Mouse (Mus musculus) heart, postnatal 10 days (tissue): ENCODE measurements around the gene Oaz3. TPM values are rescaled to one million over a fixed set of nuclear protein-coding genes. Genes with fewer than 3 reads are reported as not detected.

Source experiments
- DNase-seq, 2 experiments: peaks; one replicate each; pipeline ENCODE4 v3.0.0; 2021
- intact Hi-C: fragments of 180-260 bp; cut with DNase I; formaldehyde crosslinking; loops from one replicate; pipeline ENCODE4 v1.15.1; 2025
- total RNA-seq, 2 experiments: library from RNA; stranded (reverse); gene quantifications; 2 replicates each; pipeline ENCODE4 v1.2.3; 2021

Oaz3 gene
- total RNA-seq: not detected

DNA sequence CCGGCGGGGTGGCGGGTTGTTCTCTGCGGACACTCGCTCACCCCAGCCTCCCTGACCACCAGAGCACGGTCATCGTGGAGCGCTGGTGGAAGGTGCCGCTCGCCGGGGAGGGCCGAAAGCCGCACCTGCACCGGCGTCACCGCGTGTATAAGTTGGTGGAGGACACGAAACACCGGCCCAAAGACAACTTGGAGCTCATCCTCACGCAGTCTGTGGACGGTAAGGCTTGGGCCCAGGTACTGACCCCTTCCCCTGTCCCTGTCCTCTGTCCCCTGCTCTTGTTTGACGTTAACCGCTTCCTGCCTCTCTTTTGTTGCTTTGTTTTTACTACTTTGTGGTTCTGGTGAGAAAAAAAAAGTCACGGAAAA, at the start of gene Oaz3:
TSS of gene Oaz3 (minus strand) at position 319 of the 368 bp plus-strand sequence.
- intact Hi-C loops: loop anchor here (10.0 kb wide), 1 partner anchor 401 kb away; no protein-coding TSS in a partner anchor
- DNase-seq: no peak

DNA sequence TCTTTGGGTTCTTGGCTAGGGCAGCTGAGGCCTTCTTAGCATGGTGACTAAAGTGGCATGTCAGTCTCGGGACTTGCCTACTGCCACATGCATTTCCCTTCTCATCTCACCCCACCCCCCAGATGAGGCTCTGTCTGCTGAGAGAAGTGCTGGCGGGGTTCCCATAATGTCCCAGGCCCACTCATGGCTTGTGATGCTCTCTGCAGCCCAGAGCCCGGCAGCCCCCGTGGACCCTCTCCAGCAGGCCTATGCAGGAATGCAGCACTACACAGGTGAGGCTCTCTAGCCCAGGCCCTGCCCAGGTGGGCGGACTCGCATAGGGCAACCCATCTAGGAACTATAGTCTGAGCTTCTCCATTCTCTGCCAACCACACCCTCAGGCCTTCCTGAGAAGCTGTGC, 43.9 kb upstream of the Oaz3 start:
- intact Hi-C loops: no loop called here
- no peak for DNase-seq

DNA sequence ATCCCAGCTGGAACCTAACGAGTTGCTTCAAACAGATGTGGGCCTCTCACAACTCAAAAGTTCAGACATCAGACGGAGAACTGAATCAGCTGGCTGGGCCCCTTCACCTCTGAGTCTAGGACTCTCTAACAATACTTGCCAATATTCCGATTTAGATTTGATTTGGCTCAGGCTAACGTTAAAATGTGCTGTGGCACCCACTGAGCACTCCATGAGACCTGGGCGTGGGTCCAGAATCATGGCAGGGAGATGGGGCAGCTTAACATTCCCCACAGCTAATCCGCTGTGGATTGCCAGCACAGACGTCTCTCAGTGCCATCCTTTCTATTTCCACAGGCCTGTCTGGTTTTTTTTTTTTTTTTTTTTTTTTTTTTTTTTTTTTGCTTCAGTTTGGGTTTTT, 42.2 kb upstream of the Oaz3 start:
- DNase-seq: no peak
- intact Hi-C loops: no loop called here

DNA sequence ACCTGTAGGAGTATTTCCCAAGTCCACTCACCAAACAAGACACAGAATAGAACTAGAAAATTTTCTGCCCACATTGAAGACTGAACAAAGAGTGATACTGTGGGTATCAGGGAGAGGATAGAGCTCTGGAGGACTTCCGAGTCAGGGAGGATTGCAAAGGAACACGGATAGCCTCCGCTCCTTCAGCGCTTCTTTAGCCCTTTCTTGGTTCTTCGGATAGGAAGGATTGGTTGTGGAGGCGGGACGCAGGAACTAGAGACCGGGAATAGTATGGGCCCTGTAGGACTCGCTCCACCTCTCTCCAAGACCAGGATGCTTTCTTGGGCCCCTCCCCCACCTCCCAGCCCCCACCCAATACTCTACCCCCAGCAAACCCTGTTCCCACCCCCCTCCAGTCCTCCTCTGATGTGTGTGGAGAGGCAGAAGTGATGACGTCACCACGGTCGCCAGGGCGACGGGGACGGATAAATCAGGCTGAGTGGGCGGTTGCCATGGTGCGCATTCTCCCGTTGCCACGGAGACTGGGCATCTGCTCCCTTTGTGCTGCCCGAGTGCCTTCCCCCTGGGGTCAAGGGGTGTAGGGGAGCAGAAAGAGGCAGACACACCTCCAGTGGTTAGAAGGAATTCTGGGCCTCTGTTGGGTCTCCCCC, 40.2 kb upstream of the Oaz3 start:
- DNase-seq: peak; percentile 12 to 18
- intact Hi-C loops: no loop called here

DNA sequence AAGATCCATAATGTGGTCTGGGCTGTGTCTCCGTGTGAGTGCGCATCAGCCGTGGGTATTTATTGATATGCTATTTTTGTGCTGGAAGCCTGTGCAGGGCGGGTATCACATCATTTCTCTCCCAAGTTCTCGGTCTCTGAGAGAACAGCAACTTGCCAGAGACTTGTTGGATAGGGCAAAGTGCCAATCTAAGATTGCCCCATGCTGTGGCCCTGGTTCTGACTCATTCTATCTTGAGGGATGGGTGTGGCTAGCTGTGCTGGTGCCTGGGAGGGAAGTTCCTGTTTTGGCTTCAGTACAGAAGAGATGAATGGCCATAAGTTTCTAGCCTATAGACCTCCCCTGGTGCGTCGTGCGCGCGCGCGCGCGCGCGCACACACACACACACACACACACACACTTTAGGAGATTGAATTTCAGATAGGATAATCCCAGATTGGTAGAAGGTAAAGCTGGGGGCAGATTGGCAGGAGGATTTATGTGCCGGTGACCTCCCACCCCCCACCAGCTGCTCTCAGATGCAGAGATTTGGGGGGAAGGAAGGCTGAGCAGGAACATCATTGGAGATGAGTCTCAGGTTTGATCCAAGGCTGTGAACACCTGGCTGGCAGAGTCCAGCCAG, 39.2 kb upstream of the Oaz3 start:
- DNase-seq: peak; percentile 10 to 21
- intact Hi-C loops: no loop called here

DNA sequence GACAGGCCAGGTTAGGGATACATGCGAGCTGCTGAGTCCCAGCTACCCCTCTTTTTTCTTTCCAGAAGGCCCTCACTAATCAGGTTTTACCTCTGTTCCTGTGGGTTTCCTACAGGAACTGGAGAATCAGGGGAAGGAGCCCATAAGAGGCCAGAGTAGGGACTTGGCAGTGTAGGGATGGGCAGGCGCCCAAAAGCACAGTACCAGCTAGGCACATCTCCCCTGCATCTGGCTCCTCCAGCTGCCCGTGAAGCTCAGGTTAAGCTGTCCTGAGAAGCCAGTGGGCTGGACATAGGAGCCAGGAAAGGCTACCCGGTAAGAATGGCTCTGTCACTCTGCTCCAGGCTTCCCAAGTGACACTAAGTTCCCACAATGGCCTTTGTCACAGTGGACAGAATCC, 37.7 kb upstream of the Oaz3 start:
- DNase-seq: no peak
- intact Hi-C loops: no loop called here

DNA sequence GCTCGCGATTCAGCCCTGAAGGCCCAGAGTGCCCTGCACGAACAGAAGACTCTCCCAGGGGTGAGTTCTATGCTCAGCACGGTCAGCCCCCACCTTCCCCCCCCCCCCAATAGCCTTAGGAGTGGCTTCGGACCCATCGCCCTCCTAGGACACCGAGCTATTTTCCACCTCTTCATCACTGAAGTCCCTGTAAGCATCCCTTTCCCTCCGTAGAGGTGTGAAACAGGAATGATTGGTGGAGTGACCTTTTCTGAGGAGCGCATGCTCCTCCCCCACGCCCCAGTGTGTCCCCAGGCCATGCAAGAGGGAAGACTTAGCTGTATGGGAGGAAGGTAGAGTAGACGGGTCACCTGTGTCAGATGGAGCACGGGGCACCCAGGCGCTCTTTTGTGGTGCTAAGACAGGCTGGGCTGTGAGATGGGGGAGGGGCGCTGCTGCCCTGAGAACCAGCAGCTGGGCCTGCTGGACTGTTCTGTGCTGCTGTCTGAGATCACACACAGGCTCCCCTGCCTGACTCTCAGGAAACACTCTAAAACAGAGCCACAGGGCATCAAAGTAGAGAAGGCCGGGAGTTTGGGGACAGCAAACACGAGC, 36.7 kb upstream of the Oaz3 start, which contains the start of gene Riiad1:
TSS of gene Riiad1 (minus strand) at position 51 of the 594 bp plus-strand sequence.
- intact Hi-C loops: no loop called here

DNA sequence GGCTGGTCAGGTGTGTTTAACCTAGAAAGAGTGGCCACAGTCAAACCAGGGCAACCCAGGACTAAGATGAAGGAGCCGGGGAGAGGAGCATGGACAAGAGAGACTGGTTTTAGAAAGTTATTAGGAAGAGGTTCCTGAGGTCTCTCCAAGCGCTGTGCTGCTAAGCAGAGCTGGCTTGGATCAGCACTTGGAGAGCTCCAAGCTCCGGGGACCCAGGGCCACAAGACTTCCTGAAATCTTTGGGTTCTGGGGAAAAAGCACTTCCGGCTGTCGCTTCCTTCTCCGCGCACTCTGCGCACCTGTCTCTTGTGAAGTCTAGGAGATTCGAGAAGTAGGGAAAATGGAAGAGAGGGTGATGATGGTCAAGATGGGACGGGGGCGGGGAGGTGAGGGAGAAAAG, 35.8 kb upstream of the Oaz3 start:
- intact Hi-C loops: no loop called here
- peak; percentile 11 to 40 for DNase-seq

More for the DNA sequence above, 36.7 kb upstream of the Oaz3 start, which contains the start of gene Riiad1:
- DNase-seq: no peak

DNA sequence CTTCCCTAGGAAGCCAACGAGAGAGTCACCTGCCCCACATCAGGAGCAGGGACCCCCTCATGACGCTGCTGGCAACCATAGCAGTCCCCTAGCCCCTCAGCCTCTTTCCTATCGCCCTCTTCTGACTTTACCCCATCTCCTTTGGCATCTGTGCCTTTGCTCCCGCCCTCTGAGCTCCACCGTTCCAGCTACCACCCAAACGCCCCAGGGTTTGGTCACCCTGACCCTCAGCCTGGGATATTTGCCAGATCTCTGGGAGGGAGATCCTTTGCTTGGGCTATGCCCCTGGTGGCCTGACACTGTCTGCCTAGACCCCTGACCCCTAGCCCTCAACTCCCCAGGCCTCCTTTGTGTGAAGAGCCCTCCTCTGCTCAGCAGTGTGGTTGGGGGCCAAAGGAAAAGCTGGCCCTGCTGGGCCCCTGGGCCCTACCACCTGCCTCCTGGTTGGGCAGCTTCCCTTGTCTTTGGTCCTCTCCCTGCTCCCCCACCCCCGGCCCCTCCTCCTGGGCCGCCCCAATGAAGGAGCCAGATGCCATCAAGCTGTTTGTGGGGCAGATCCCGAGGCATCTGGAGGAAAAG, 35.0 kb upstream of the Oaz3 start:
- DNase-seq: no peak
- intact Hi-C loops: no loop called here

DNA sequence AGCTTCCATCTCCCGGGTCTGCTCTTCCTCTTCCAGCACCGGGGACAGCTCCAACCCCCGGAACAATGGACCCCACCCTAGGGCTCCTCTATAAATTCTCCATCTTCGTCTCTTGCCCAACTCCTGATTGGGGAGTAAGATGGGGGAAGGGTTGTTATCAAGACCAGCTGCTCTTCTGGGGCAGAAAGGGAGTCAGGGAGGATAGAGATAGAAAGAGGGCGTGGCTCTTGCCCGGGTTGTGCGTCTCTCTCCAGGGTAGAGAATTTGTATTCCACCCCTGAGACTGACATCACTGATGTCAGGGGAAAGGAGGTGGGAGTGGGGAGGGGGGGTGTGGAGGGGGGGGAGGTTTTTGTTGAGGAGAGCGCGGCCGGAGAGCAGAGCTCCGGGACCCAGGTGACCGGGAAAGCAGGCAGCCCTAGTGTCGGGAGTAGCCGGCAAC, 34.3 kb upstream of the Oaz3 start, which contains the start of gene Celf3:
TSS of gene Celf3 (plus strand) at position 315 of the 442 bp plus-strand sequence.
- peak in 1 of 2 experiments; percentile 20 for DNase-seq

DNA sequence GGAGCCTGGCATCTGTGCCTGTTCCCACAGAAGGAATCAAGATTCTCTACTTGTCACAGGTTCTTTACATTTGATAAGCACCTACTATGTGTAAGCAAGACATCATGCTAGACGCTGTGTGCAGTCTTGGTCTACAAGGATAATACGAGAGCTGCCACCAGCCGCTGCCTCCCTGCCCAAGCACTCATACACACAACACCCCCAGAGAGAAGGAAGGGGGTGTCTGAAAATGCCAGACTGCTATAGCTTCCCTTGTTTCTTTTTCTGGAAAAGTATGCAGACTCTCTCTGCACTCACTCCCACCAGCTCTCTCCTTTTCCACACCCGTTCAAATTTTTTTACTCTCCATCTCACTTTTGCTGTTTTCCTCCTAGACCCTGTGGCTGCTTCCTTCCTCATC, 33.7 kb upstream of the Oaz3 start:
- DNase-seq: no peak
- intact Hi-C loops: no loop called here

More for the DNA sequence above, 34.3 kb upstream of the Oaz3 start, which contains the start of gene Celf3:
- intact Hi-C loops: no loop called here

DNA sequence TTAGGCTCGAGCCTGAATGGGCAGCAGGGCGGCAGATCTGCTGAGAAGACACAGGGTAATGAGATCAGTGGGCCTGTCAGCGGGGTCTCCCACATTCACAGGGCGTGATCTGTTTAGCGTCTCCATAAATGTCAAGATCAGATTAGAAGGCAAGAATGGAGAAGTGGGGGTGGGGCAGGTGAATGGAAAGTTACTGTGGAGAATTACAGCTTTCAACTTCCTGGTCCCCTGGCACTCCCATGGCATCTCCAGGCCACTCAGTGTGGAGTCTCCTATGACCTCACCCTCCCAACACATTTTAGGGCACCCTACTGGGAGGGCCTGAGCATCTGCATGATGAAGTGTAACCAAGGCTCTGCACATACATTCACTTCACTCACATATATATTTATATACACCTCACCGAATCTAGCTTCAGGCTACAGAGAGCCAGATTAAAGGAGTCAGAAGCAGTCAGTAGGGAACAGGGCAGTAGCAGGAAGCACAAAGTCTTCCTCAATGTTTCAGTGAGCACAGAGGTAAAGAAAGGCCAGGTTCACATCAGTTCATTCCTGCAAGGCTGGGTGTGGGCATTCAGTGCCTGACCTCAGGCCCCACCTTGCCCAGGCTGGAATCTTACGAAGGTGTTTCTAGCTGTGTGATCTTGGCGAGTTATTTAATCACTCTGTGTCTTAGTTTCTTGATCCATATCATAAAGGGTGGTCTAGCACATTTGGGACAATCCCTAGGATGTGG, 32.8 kb upstream of the Oaz3 start:
- no peak for DNase-seq
- intact Hi-C loops: no loop called here

DNA sequence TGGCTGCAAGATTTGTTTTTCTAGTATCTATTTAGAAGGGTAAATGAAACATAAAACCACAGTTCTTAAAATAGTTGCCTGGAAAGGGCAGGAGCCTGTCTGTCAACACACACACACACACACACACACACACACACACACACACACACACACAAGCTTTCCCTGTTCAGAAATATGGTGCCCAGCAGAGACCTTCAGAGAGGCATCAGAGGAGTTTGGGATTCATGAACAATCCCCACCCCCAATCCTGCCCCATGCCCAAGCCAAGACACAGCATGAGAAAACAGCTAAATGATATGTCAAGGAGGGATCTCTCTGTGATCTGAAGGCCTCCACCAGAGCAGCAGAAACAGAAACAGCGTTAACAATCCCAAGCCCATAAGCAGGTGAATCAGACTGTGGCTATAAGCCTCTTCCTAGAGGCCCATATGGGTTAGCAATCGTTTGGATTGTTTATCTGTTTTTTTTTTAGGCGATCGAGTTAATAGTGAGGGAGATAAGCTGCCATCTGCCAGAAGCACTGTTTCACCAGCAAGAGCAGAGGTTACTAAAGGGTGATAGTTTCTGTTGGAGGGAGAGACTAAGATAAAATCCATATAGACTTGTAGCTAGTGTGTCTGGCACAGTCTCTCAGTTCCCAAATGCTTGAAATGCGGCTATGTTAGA, 30.0 kb upstream of the Oaz3 start:
- intact Hi-C loops: no loop called here
- peak; percentile 14 to 35 for DNase-seq

DNA sequence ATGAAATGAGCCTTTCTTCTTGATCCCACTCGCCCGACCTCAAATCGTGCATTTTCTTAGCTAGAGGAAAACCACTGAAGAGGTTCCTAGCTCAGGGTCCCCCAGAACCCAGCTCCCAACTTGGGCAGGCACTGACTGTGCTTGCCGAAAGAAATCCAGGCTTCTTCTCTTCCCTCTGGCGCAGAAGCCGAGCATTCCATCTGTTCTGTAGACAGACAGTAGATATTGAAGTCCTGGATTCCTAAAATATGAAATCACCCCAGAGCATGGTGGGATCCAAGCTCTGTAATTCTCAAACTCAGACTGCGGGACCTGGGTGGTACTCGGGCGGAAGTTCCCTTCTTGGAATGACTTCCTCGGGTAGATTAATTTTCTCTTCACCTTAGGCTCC, 29.4 kb upstream of the Oaz3 start:
- intact Hi-C loops: no loop called here
- DNase-seq: peak; percentile 28 to 34

DNA sequence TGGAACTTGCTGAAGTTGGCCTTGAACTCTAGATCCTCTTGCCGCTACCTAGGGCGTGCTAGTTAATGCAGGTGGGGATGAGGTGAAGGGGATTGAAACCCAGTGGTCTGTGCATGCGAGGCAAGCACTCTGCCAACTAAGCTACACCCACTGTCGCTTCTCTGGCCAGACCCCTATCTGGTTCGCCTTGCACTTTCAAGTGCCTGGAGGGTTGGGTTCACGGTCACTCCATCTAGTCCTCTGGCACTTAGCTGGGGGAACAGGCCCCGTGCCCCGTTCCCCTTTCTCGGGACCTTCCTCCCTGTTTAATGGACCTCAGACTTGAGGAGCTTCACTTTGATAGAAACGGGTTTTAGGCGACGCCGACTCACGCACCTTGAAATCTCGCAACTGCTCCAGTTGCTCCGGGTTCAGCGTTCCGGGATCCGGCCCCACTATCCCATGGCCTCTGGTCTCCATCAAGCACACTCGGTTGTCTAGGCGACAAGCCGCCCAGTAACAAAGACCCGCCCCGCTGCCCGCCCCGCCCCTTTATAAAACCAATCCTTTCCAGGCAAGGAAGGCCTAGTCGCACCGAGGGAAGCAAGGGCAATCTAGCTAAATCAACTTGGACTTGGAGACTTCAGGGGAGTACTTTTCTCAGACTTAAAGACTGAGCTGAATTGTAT, 28.9 kb upstream of the Oaz3 start:
- peak; percentile 37 to 51 for DNase-seq
- intact Hi-C loops: no loop called here

DNA sequence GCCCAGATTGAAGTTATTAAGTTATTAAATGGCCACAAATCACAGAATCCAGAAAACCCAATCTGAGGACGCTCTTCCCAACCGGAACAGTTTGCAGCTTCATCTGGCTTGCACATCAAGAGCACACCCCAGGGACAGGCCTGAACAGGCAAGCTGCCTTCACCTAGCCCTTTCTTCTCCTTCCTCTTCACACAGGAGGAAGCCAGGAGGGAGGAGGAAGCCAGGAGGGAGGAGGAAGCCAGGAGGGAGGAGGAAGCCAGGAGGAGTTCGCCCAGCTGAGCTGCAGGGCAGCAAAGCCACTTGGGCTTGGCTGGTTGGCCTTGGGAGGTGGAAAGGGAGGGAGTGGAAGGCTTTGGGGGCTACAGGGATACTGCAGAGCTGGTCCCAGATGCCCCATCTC, 25.2 kb upstream of the Oaz3 start:
- no peak for DNase-seq
- intact Hi-C loops: no loop called here

DNA sequence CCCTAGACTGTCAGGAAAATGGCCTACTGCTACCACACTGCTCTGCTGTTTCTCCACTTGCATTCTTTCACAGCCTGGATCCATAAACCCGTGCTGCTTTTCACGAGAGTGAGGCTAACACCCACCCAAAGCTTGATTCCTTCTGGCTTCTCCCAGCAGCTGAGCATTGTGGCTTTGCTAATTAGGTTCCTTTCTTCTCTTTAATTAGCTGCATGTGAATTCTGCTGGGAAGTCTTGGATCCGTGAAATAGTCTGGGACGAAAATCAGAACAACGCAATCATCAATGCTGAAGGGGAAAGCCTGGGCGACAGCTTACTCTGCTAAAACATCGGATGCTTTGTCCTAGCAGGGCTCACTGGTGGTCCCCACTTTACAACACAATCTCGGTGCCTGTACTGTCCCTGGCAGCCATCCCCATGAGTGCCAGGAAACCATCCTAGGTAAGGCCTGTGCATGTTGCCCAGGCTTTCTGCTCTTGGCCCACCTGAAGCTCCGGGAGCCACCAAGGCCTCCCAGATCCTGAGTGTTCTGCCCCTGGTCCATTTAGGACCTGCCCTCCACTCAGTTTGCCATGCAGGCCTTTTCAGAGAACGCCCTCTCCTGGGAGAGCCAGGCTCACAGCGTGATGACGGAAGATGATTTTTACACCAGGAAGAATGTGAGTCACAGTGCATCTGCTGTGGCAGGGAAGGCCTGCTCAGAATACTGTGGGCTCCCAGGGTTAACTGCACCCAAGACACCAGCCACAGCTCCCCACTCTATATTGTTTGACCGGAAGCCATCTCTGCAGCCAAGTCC, 22.1 kb upstream of the Oaz3 start:
- no peak for DNase-seq
- intact Hi-C loops: no loop called here

DNA sequence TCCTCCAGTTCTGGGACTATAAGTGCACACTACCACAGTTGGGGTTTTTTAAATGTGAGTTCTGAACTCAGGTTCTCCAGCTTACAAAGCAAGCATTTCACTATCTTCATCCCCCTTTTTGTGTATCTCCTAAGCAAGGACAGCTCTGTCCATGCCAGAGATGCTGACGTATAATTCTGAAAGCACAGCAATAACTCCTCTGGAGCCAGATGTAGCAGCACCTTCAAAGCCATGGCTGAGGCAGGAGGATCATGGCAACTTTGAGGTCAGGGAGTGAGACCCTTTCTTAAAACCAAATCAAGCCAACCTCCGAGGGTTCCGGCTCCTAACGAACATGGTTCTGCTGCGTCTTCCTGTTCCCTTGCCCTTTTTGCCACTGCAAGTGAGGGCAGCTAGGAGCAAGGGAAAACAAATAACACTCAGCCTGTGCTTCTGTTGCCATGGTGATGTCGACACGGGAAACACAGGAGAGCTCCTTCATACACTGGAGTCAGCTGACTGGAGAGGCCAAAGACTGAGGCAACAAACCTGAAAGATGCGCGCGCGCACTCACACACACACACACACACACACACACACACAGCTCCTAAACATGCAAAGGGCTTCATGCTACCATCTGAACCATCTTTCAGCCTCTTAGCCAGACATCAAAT, 20.3 kb upstream of the Oaz3 start:
- intact Hi-C loops: no loop called here
- DNase-seq: no peak
